Mouse (Mus musculus): Measurements from ENCODE around the gene Gse1. TPM values are rescaled to one million over a fixed set of nuclear protein-coding genes. Genes with fewer than 3 reads are reported as not detected.
A peak's percentile ranks its signal among the peaks of the same experiment; 100 is the strongest.

Gse1 gene
- polyA plus RNA-seq, 1 experiment from 2014 or later: 17.8 TPM

- Histone ChIP-seq H3K9ac (ENCODE audit: low read depth, low read length) (no peak overlapping the region), H3K27ac (ENCODE audit: low read depth, low read length) (peak overlapping the region; percentile 90), H3K36me3 (ENCODE audit: control insufficient read depth, insufficient read depth, low read length) (no peaks in the 10 kb centered on the region), H3K4me3 (ENCODE audit: low read depth, low read length) (no peak overlapping the region), H3K9me3 (ENCODE audit: control insufficient read depth, low read length) (no peaks in the 10 kb centered on the region), H3K27me3 (ENCODE audit: control insufficient read depth, insufficient read depth, low read length) (0 out of 2 replicates have a peak, but pooled peaks cover 2% of the 10 kb centered on the region), H3K4me2 (replicated peaks; ENCODE audit: low read depth, low read length) (no peak overlapping the region), H3K4me1 (replicated peaks; ENCODE audit: control insufficient read depth, insufficient read depth, low read length) (peaks cover 41% of the 10 kb centered on the region)
- DNase-seq (ENCODE audit: low spot score) (no peak), ATAC-seq (ENCODE audit: low FRiP score) (no peak)
- WGBS: 54% methylated on average over 7 of the region's 7 CpGs
These were observed 149.5 kb downstream of the Gse1 start for GRCm38 (mm10) chr8:120377803-120378189.

GRCm38 (mm10) chr8:120378306-120378705 lies 150.1 kb downstream of the Gse1 start:
- 49% methylated on average over 16 of the region's 16 CpGs for WGBS
- Histone ChIP-seq H3K27me3 (ENCODE audit: control insufficient read depth, insufficient read depth, low read length) (0 out of 2 replicates have a peak, but pooled peaks cover 2% of the 10 kb centered on the region), H3K27ac (ENCODE audit: low read depth, low read length) (peak overlapping the region; percentile 21; the same call in 1 of the 2 replicates), H3K4me1 (replicated peaks; ENCODE audit: control insufficient read depth, insufficient read depth, low read length) (peaks cover 46% of the 10 kb centered on the region), H3K36me3 (ENCODE audit: control insufficient read depth, insufficient read depth, low read length) (no peaks in the 10 kb centered on the region), H3K4me3 (ENCODE audit: low read depth, low read length) (no peak overlapping the region), H3K4me2 (replicated peaks; ENCODE audit: low read depth, low read length) (no peak overlapping the region), H3K9ac (ENCODE audit: low read depth, low read length) (no peak overlapping the region), H3K9me3 (ENCODE audit: control insufficient read depth, low read length) (no peaks in the 10 kb centered on the region)
- ATAC-seq (ENCODE audit: low FRiP score): no peak
- DNase-seq (ENCODE audit: low spot score): no peak

DNA sequence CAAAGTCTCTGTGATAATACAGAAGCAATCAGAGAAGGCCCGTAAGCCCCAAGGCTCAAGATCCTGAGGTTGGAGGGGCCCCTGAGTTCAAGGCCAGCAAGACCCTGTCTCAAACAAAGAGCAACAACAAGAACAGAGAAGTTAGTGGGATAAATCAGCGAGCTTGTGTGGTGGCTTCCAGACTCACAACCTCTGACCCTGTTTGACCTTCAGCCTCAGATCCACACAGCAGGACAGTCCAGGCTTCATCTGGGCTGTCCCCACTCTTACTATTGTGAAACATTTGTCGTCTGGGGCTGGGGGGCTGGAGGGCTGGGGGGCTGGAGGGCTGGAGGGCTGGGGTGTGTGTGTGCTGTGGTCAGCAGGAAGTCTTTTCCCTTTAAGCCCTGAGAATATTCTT lies 150.8 kb downstream of the Gse1 start:
- 26% methylated on average over 3 of the region's 3 CpGs for WGBS
- no peak for ATAC-seq (ENCODE audit: low FRiP score)
- no peaks in the 10 kb centered on the region for H3K36me3 ChIP-seq (ENCODE audit: control insufficient read depth, insufficient read depth, low read length)
- H3K27me3 ChIP-seq (ENCODE audit: control insufficient read depth, insufficient read depth, low read length): 0 out of 2 replicates have a peak, but pooled peaks cover 2% of the 10 kb centered on the region
- H3K27ac ChIP-seq (ENCODE audit: low read depth, low read length): no peak overlapping the region
- no peak for DNase-seq (ENCODE audit: low spot score)
- H3K9me3 ChIP-seq (ENCODE audit: control insufficient read depth, low read length): no peaks in the 10 kb centered on the region
- H3K4me2 ChIP-seq (replicated peaks; ENCODE audit: low read depth, low read length): no peak overlapping the region
- no peak overlapping the region for H3K4me3 ChIP-seq (ENCODE audit: low read depth, low read length)
- H3K4me1 ChIP-seq (replicated peaks; ENCODE audit: control insufficient read depth, insufficient read depth, low read length): peaks cover 45% of the 10 kb centered on the region
- no peak overlapping the region for H3K9ac ChIP-seq (ENCODE audit: low read depth, low read length)

GRCm38 (mm10) chr8:120381865-120382264 lies 153.6 kb downstream of the Gse1 start:
- ATAC-seq (ENCODE audit: low FRiP score) (no peak), DNase-seq (ENCODE audit: low spot score) (no peak)
- Histone ChIP-seq H3K4me1 (replicated peaks; ENCODE audit: control insufficient read depth, insufficient read depth, low read length) (peaks cover 29% of the 10 kb centered on the region), H3K4me3 (ENCODE audit: low read depth, low read length) (no peak overlapping the region), H3K4me2 (replicated peaks; ENCODE audit: low read depth, low read length) (no peak overlapping the region), H3K36me3 (ENCODE audit: control insufficient read depth, insufficient read depth, low read length) (no peaks in the 10 kb centered on the region), H3K9ac (ENCODE audit: low read depth, low read length) (no peak overlapping the region), H3K9me3 (ENCODE audit: control insufficient read depth, low read length) (no peaks in the 10 kb centered on the region), H3K27me3 (ENCODE audit: control insufficient read depth, insufficient read depth, low read length) (0 out of 2 replicates have a peak, but pooled peaks cover 2% of the 10 kb centered on the region), H3K27ac (ENCODE audit: low read depth, low read length) (peak overlapping the region; percentile 64)
- WGBS: 39% methylated on average over 4 of the region's 4 CpGs

DNA sequence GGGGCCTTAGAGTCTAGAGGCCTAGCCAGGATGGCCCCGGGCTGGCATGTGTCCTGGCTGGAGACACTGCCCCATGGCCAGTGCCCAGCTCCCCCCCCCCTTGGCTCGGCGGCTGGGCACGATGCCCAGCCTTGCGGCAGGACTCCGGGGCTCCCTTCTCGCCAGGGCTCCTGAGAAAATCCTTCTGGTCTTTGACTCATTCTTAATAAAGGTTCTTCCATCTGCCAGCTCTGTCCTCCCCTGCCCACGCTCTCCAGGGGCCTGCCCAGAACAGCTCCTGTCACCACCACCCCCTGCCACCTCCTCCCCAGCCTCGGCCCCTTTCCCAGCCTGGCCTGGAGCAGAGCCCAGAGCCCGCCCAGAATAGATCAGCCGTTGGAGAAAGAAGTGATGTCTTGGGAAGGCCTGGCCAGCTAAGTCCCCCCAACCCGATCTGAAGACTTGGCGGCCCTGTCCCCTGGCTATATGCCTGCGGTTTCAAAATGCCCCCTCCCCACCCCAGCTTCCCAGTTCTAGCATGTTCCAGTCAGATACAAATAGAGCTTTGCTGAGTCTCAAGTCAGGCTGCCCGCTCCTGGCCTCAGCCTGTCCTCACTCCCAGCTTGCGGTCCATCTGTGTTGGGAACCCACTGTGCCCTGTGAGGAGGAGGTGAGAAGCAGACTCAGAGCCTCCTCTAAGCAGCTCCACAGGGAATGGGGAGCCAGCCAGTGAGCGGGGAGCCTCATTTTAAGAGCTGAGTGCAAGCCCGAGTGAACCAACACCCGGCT lies 154.4 kb downstream of the Gse1 start:
- H3K36me3 ChIP-seq (ENCODE audit: control insufficient read depth, insufficient read depth, low read length): no peaks in the 10 kb centered on the region
- H3K9me3 ChIP-seq (ENCODE audit: control insufficient read depth, low read length): no peaks in the 10 kb centered on the region
- 68% methylated on average over 19 of the region's 19 CpGs for WGBS
- H3K4me2 ChIP-seq (replicated peaks; ENCODE audit: low read depth, low read length): no peak overlapping the region
- H3K9ac ChIP-seq (ENCODE audit: low read depth, low read length): no peak overlapping the region
- no peak overlapping the region for H3K4me3 ChIP-seq (ENCODE audit: low read depth, low read length)
- H3K27me3 ChIP-seq (ENCODE audit: control insufficient read depth, insufficient read depth, low read length): 0 out of 2 replicates have a peak, but pooled peaks cover 2% of the 10 kb centered on the region
- no peak for DNase-seq (ENCODE audit: low spot score)
- ATAC-seq (ENCODE audit: low FRiP score): no peak
- H3K4me1 ChIP-seq (replicated peaks; ENCODE audit: control insufficient read depth, insufficient read depth, low read length): peaks cover 23% of the 10 kb centered on the region
- peak overlapping the region; percentile 64 for H3K27ac ChIP-seq (ENCODE audit: low read depth, low read length)

- no peak overlapping the region for H3K4me3 ChIP-seq (ENCODE audit: low read depth, low read length)
- no peaks in the 10 kb centered on the region for H3K36me3 ChIP-seq (ENCODE audit: control insufficient read depth, insufficient read depth, low read length)
- WGBS: 75% methylated on average over 6 of the region's 6 CpGs
- H3K9me3 ChIP-seq (ENCODE audit: control insufficient read depth, low read length): no peaks in the 10 kb centered on the region
- 0 out of 2 replicates have a peak overlapping the region, but pooled peaks have one; percentile 53 for H3K27ac ChIP-seq (ENCODE audit: low read depth, low read length)
- 0 out of 2 replicates have a peak, but pooled peaks cover 2% of the 10 kb centered on the region for H3K27me3 ChIP-seq (ENCODE audit: control insufficient read depth, insufficient read depth, low read length)
- no peak overlapping the region for H3K9ac ChIP-seq (ENCODE audit: low read depth, low read length)
- no peak overlapping the region for H3K4me2 ChIP-seq (replicated peaks; ENCODE audit: low read depth, low read length)
- H3K4me1 ChIP-seq (replicated peaks; ENCODE audit: control insufficient read depth, insufficient read depth, low read length): peaks cover 23% of the 10 kb centered on the region
- ATAC-seq (ENCODE audit: low FRiP score): no peak
- DNase-seq (ENCODE audit: low spot score): no peak
These were observed 154.9 kb downstream of the Gse1 start for GRCm38 (mm10) chr8:120383204-120383560.

DNA sequence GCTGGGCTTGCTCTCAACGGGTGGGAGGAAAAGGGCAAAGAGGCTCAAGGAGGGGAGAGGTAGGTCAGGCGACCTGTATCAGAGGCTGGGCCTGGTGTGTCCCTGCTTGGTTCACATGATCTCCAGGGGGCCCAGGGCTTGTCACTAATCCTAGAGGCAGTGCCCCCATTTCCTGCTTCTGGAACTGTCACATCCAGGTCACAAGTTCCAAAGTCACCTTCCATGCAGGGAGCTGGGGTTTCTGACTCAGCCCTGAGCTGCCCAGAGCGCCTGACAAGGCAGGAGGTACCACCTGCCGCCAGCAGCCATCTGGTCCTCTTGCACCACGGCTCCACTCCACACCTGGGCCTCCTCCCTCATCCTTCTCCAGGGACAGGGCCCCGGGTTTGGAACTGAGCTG lies 155.5 kb downstream of the Gse1 start:
- no peak overlapping the region for H3K4me2 ChIP-seq (replicated peaks; ENCODE audit: low read depth, low read length)
- H3K27me3 ChIP-seq (ENCODE audit: control insufficient read depth, insufficient read depth, low read length): 0 out of 2 replicates have a peak, but pooled peaks cover 2% of the 10 kb centered on the region
- H3K4me1 ChIP-seq (replicated peaks; ENCODE audit: control insufficient read depth, insufficient read depth, low read length): peaks cover 18% of the 10 kb centered on the region
- 48% methylated on average over 6 of the region's 6 CpGs for WGBS
- H3K36me3 ChIP-seq (ENCODE audit: control insufficient read depth, insufficient read depth, low read length): no peaks in the 10 kb centered on the region
- H3K27ac ChIP-seq (ENCODE audit: low read depth, low read length): no peak overlapping the region
- DNase-seq (ENCODE audit: low spot score): no peak
- H3K9ac ChIP-seq (ENCODE audit: low read depth, low read length): no peak overlapping the region
- no peak overlapping the region for H3K4me3 ChIP-seq (ENCODE audit: low read depth, low read length)
- ATAC-seq (ENCODE audit: low FRiP score): no peak
- H3K9me3 ChIP-seq (ENCODE audit: control insufficient read depth, low read length): no peaks in the 10 kb centered on the region

DNA sequence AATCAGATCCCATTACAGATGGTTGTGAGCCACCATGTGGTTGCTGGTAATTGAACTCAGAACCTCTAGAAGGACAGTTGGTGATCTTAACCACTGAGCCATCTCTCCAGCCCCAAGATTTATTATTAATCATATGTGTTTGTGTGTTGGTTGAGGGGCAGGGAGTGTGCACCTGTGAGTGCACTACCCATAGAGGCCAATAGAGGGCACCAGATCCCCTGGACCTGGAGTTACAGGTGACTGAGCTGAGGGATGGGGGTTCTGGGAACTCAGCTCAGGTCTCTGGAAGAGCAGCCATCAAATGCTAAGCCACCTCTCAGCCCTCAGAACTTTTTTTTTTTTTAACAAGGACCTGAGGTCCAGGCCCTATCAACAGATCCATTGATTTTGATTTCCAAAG lies 156.5 kb downstream of the Gse1 start:
- H3K9me3 ChIP-seq (ENCODE audit: control insufficient read depth, low read length): no peaks in the 10 kb centered on the region
- H3K4me2 ChIP-seq (replicated peaks; ENCODE audit: low read depth, low read length): no peak overlapping the region
- no peak overlapping the region for H3K9ac ChIP-seq (ENCODE audit: low read depth, low read length)
- no peak overlapping the region for H3K27ac ChIP-seq (ENCODE audit: low read depth, low read length)
- ATAC-seq (ENCODE audit: low FRiP score): no peak
- no peak for DNase-seq (ENCODE audit: low spot score)
- 0 out of 2 replicates have a peak, but pooled peaks cover 2% of the 10 kb centered on the region for H3K27me3 ChIP-seq (ENCODE audit: control insufficient read depth, insufficient read depth, low read length)
- no peak overlapping the region for H3K4me3 ChIP-seq (ENCODE audit: low read depth, low read length)
- H3K36me3 ChIP-seq (ENCODE audit: control insufficient read depth, insufficient read depth, low read length): no peaks in the 10 kb centered on the region
- peaks cover 18% of the 10 kb centered on the region for H3K4me1 ChIP-seq (replicated peaks; ENCODE audit: control insufficient read depth, insufficient read depth, low read length)

GRCm38 (mm10) chr8:120388246-120388645 lies 160.0 kb downstream of the Gse1 start:
- ATAC-seq (ENCODE audit: low FRiP score): no peak
- peaks cover 9% of the 10 kb centered on the region for H3K4me1 ChIP-seq (replicated peaks; ENCODE audit: control insufficient read depth, insufficient read depth, low read length)
- no peaks in the 10 kb centered on the region for H3K36me3 ChIP-seq (ENCODE audit: control insufficient read depth, insufficient read depth, low read length)
- H3K27ac ChIP-seq (ENCODE audit: low read depth, low read length): no peak overlapping the region
- 93% methylated on average over 6 of the region's 6 CpGs for WGBS
- no peak for DNase-seq (ENCODE audit: low spot score)
- H3K9me3 ChIP-seq (ENCODE audit: control insufficient read depth, low read length): no peaks in the 10 kb centered on the region
- no peak overlapping the region for H3K9ac ChIP-seq (ENCODE audit: low read depth, low read length)
- no peak overlapping the region for H3K4me2 ChIP-seq (replicated peaks; ENCODE audit: low read depth, low read length)
- H3K27me3 ChIP-seq (ENCODE audit: control insufficient read depth, insufficient read depth, low read length): no peaks in the 10 kb centered on the region
- no peak overlapping the region for H3K4me3 ChIP-seq (ENCODE audit: low read depth, low read length)

All from hindbrain, embryonic 11.5 days (tissue).